Mouse (Mus musculus): ENCODE measurements around the gene Smco1. TPM values are rescaled to one million over a fixed set of nuclear protein-coding genes. Genes with fewer than 3 reads are reported as not detected.

Gene Smco1
- polyA plus RNA-seq, 1 experiment from 2014 or later, result not detected

GRCm38 (mm10) chr16:32323953-32324352, 52.7 kb downstream of the Smco1 start:
- H3K4me3 ChIP-seq (ENCODE audit: low read depth, low read length), result no peak overlapping the region
- no peaks in the 10 kb centered on the region for H3K4me1 ChIP-seq (ENCODE audit: control insufficient read depth, insufficient read depth, low read length)
- H3K9ac ChIP-seq (ENCODE audit: low read depth, low read length), result no peak overlapping the region
- WGBS, result 30% methylated on average over 7 of the region's 7 CpGs
- no peaks in the 10 kb centered on the region for H3K27me3 ChIP-seq (replicated peaks; ENCODE audit: control insufficient read depth, insufficient read depth, low read length)
- no peak overlapping the region for H3K27ac ChIP-seq (replicated peaks; ENCODE audit: low read depth, low read length)
- ATAC-seq (ENCODE audit: low read depth) (no peak), DNase-seq (ENCODE audit: low spot score) (no peak)
- H3K36me3 ChIP-seq (ENCODE audit: control insufficient read depth, insufficient read depth, low read length), result no peaks in the 10 kb centered on the region
- no peaks in the 10 kb centered on the region for H3K9me3 ChIP-seq (ENCODE audit: control insufficient read depth, low read length)
- H3K4me2 ChIP-seq (ENCODE audit: low read depth, low read length), result no peak overlapping the region

MicroRNAs within 50 kb of the gene (microRNA counts, 519-probe panel; counts per million panel counts)
- microRNA mmu-miR-1946a, result 2,196 counts per million, percentile 30 among the panel's probes with 10 or more counts

Small RNA genes lying within 50 kb of the gene (microRNA-seq; reads per million reads assigned to microRNA genes)
- not detected for gene Mir1946a (ENCODE audit: borderline number of aligned reads)

Other genes starting within 250 kb of the Smco1 start
- gene Pak2, start 192.1 kb upstream of the Smco1 start, polyA plus RNA-seq (2014; fragmentation: Nextera tagmentation; extraction: Ambion mirVana), result 34.1 and 36.3 TPM in 2 replicates
- gene Pigx, start 171.7 kb upstream of the Smco1 start, polyA plus RNA-seq (2014; fragmentation: Nextera tagmentation; extraction: Ambion mirVana), result 88.2 and 92.4 TPM in 2 replicates
- gene Cep19, start 171.7 kb upstream of the Smco1 start, polyA plus RNA-seq (2014; fragmentation: Nextera tagmentation; extraction: Ambion mirVana), result 26.0 and 29.4 TPM in 2 replicates
- gene Nrros, start 105.9 kb upstream of the Smco1 start, polyA plus RNA-seq (2014; fragmentation: Nextera tagmentation; extraction: Ambion mirVana), result 23.1 and 23.7 TPM in 2 replicates
- gene Bex6, start 91.6 kb upstream of the Smco1 start, polyA plus RNA-seq (2014; fragmentation: Nextera tagmentation; extraction: Ambion mirVana), result not detected in 2 replicates
- gene Fbxo45, start 24.3 kb upstream of the Smco1 start, polyA plus RNA-seq (2014; fragmentation: Nextera tagmentation; extraction: Ambion mirVana), result 13.4 and 14.0 TPM in 2 replicates
- gene Wdr53, start 24.2 kb upstream of the Smco1 start, polyA plus RNA-seq (2014; fragmentation: Nextera tagmentation; extraction: Ambion mirVana), result 17.3 and 20.0 TPM in 2 replicates
- gene Rnf168, start 6.0 kb downstream of the Smco1 start, polyA plus RNA-seq (2014; fragmentation: Nextera tagmentation; extraction: Ambion mirVana), result 22.0 and 23.4 TPM in 2 replicates
- 21.1 and 23.7 TPM in 2 replicates for gene Ubxn7, start 60.8 kb downstream of the Smco1 start, polyA plus RNA-seq (2014; fragmentation: Nextera tagmentation; extraction: Ambion mirVana)
- 0.14 TPM in 1 of 2 replicates, not detected in the other for gene Tm4sf19, start 129.0 kb downstream of the Smco1 start, polyA plus RNA-seq (2014; fragmentation: Nextera tagmentation; extraction: Ambion mirVana)
- 29.2 and 30.4 TPM in 2 replicates for gene Tctex1d2, start 148.2 kb downstream of the Smco1 start, polyA plus RNA-seq (2014; fragmentation: Nextera tagmentation; extraction: Ambion mirVana)
- gene Pcyt1a, start 159.5 kb downstream of the Smco1 start, polyA plus RNA-seq (2014; fragmentation: Nextera tagmentation; extraction: Ambion mirVana), result 43.2 and 45.7 TPM in 2 replicates
- 0.29 TPM in 2 replicates for gene Slc51a, start 216.4 kb downstream of the Smco1 start, polyA plus RNA-seq (2014; fragmentation: Nextera tagmentation; extraction: Ambion mirVana)
- gene Zdhhc19, start 224.8 kb downstream of the Smco1 start, polyA plus RNA-seq (2014; fragmentation: Nextera tagmentation; extraction: Ambion mirVana), result not detected in 2 replicates

Measured in embryonic facial prominence, embryonic 14.5 days (tissue).